Mouse (Mus musculus): ENCODE results near the gene Tmsb10.

DNA sequence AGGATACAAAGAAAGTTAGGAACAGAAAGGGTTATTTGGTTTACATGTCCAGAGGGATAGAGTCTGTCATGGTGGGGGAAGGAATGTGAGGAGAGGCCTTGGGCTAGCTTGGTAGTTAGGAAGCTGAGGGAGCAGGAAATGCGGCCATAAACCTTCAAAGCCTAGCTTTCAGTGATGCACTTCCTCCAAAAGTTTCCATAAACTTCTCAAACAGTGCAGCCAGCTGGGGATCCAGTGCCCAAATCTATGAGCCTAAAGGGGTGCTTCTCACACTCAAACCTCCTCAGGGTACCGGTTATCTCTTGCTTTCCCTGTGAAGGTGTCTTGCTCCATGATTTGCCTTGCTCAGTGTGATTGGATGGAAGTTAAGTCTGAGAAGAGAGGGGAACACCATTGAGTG lies 5.6 kb downstream of the Tmsb10 start:
- TF ChIP-seq CTCF (IDR thresholded peaks at IDR 0.05; ENCODE audit: extremely low read depth, insufficient read length, insufficient replicate concordance, low read depth, low read length) = no peak
- no peak for TF ChIP-seq POLR2A (IDR thresholded peaks at IDR 0.05; ENCODE audit: low read depth, low read length)

All from small intestine, adult 2 months (tissue).